Mouse (Mus musculus): ENCODE results near the gene Arhgap31. TPM values are rescaled to one million over a fixed set of nuclear protein-coding genes. Genes with fewer than 3 reads are reported as not detected.

The Arhgap31 gene
- 24.8 and 27.3 TPM in 2 replicates for polyA plus RNA-seq (2012; rRNA removed)

GRCm38 (mm10) chr16:38712581-38713403, at the start of gene Arhgap31:
Gene Arhgap31 (minus strand): TSS chr16:38713274.

GRCm38 (mm10) chr16:38742113-38742658, 29.1 kb upstream of the Arhgap31 start, which contains the start of gene B4galt4:
Gene B4galt4 (plus strand): TSS chr16:38742264.

GRCm38 (mm10) chr16:38558221-38558748, 154.8 kb downstream of the Arhgap31 start, which contains the start of gene Tmem39a:
Gene Tmem39a (plus strand): TSS chr16:38558698.

GRCm38 (mm10) chr16:38549479-38550396, 163.3 kb downstream of the Arhgap31 start, which contains the start of gene Poglut1:
Gene Poglut1 (minus strand): TSS chr16:38550258.

Other genes with a start within 250 kb of the Arhgap31 start
- 31.9 and 48.8 TPM in 2 replicates for gene Timmdc1, start 190.6 kb downstream of the Arhgap31 start, polyA plus RNA-seq (2012; rRNA removed)
- 23.2 and 27.5 TPM in 2 replicates for gene Poglut1, start 163.0 kb downstream of the Arhgap31 start, polyA plus RNA-seq (2012; rRNA removed)
- gene Tmem39a, start 154.6 kb downstream of the Arhgap31 start, polyA plus RNA-seq (2012; rRNA removed) = 123 and 139 TPM in 2 replicates
- 13.4 and 14.9 TPM in 2 replicates for gene B4galt4, start 29.0 kb upstream of the Arhgap31 start, polyA plus RNA-seq (2012; rRNA removed)
- gene Upk1b, start 87.1 kb upstream of the Arhgap31 start, polyA plus RNA-seq (2012; rRNA removed) = 13.2 and 15.9 TPM in 2 replicates
- gene 4930435E12Rik, start 115.5 kb upstream of the Arhgap31 start, polyA plus RNA-seq (2012; rRNA removed) = not detected in 2 replicates
- gene Igsf11, start 179.4 kb upstream of the Arhgap31 start, polyA plus RNA-seq (2012; rRNA removed) = 19.3 and 28.3 TPM in 2 replicates